Mouse (Mus musculus) C2C12 (cell line): ENCODE measurements around the gene Pex1.

ENCODE experiments used
- CEBPB ChIP-seq: IDR thresholded peaks from one replicate; pipeline ENCODE4 v1.6.1; 2011; ENCODE audit warnings: low read depth, mild to moderate bottlenecking, control low read depth, moderate library complexity
- CTCF ChIP-seq: IDR thresholded peaks from one replicate; pipeline ENCODE4 v1.5.1; 2011; ENCODE audit not compliant: control insufficient read depth, insufficient read depth, insufficient read length
- MYOG ChIP-seq: IDR thresholded peaks from one replicate; pipeline ENCODE4 v1.6.1; 2011; ENCODE audit not compliant: control insufficient read depth, insufficient read length; ENCODE audit errors: extremely low read depth
- USF1 ChIP-seq: IDR thresholded peaks from one replicate; pipeline ENCODE4 v1.6.1; 2011; ENCODE audit warnings: low read depth, mild to moderate bottlenecking, control low read depth, moderate library complexity

- TF ChIP-seq CTCF (no peak), USF1 (no peak), CEBPB (no peak), MYOG (no peak)
These were observed 53.0 kb downstream of the Pex1 start for GRCm38 (mm10) chr5:3648849-3649210.
